Mouse (Mus musculus) macrophage (primary cell): ENCODE results near the gene Rag2. TPM values are rescaled to one million over a fixed set of nuclear protein-coding genes. Genes with fewer than 3 reads are reported as not detected.

ENCODE experiments used
- polyA plus RNA-seq: library from polyadenylated mRNA; stranded (reverse); fragments of 250-400 nt; gene quantifications from 3 replicates; pipeline ENCODE4 v1.2.4, GENCODE M21; 2018; ENCODE audit warnings: inconsistent platforms

Rag2 gene
- polyA plus RNA-seq, 1 experiment from 2014 or later = not detected

Other genes starting within 250 kb of the Rag2 start
- gene Rag1, start 24.8 kb downstream of the Rag2 start, polyA plus RNA-seq = not detected in 3 replicates
- 15.3 to 35.9 TPM (median 23.0 TPM) in 3 replicates for gene B230118H07Rik, start 24.8 kb downstream of the Rag2 start, polyA plus RNA-seq
- 11.9 to 12.8 TPM (median 12.4 TPM) in 3 replicates for gene Traf6, start 53.7 kb downstream of the Rag2 start, polyA plus RNA-seq